Mouse (Mus musculus): ENCODE measurements around the gene Satl1. TPM values are rescaled to one million over a fixed set of nuclear protein-coding genes. Genes with fewer than 3 reads are reported as not detected.
"Not testable (repeated sequence)": the region's sequence is repeated elsewhere in the genome, so short reads cannot be mapped to it uniquely, and the experiment has no call there.

The Satl1 gene
- total and polyA plus RNA-seq, 3 experiments = not detected

DNA sequence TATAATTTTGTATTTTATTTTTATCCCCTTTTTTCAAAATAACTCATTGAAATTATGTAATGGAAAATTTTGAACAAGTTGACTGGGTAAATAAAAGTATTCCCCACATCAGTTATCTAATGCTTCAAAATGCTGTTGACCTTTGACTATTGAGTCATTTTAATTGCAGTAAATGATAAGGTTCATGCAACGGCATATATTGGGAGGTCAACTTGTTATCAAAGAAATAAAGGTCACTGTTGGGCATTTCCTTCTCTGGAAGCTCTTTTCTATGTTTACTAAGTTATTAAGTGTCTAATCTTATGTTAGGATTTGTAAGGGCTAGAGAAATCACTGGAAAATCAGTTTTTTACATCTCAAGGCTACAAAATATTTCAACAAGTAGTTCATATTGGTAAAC, 31.0 kb upstream of the Satl1 start:
- H3K4me1 ChIP-seq (ENCODE audit: control insufficient read depth in 1 of 2, insufficient read depth in 2 of 2) = no peaks in the 10 kb centered on the region
- no peaks in the 10 kb centered on the region for H3K79me2 ChIP-seq (replicated peaks; ENCODE audit: control insufficient read depth, extremely low read depth, insufficient read depth, poor library complexity, severe bottlenecking)
- no peak overlapping the region for H3K4me2 ChIP-seq (ENCODE audit: insufficient read depth, low read depth, poor library complexity, severe bottlenecking)
- no peak overlapping the region for H3K4me3 ChIP-seq (replicated peaks in 1 of 3; ENCODE audit: low read depth in 2 of 3, low read length in 2 of 3, poor library complexity in 1 of 3)
- no peak overlapping the region for H3K9ac ChIP-seq (ENCODE audit: insufficient read depth, low read depth)
- H3K27ac ChIP-seq (ENCODE audit: insufficient read depth, low read depth) = no peak overlapping the region
- H3K36me3 ChIP-seq (replicated peaks in 1 of 2; ENCODE audit: control insufficient read depth in 1 of 2, insufficient read depth in 1 of 2, low read length in 1 of 2) = no peaks in the 10 kb centered on the region
- no peak for TF ChIP-seq ELF1 (IDR thresholded peaks at IDR 0.05; ENCODE audit: low read depth, low read length)
- no peak for TF ChIP-seq JUND (conservative IDR thresholded peaks at IDR 0.05; ENCODE audit: low read depth, low read length)
- TF ChIP-seq USF1 (IDR thresholded peaks at IDR 0.05; ENCODE audit: low read depth, low read length) = no peak
- TF ChIP-seq MXI1 (IDR thresholded peaks at IDR 0.05; ENCODE audit: low read depth, low read length) = no peak
- TF ChIP-seq USF2 (conservative IDR thresholded peaks at IDR 0.05; ENCODE audit: low read depth, low read length) = no peak
- no peak for TF ChIP-seq ZMIZ1 (IDR thresholded peaks at IDR 0.05; ENCODE audit: low read depth, low read length)
- no peak for TF ChIP-seq EP300 (IDR thresholded peaks at IDR 0.05; ENCODE audit: low read length)
- no peak for TF ChIP-seq CHD1 (IDR thresholded peaks at IDR 0.05; ENCODE audit: low read depth, low read length)
- no peak for TF ChIP-seq HCFC1 (IDR thresholded peaks at IDR 0.05; ENCODE audit: low read depth, low read length)
- TF ChIP-seq MAFK (IDR thresholded peaks at IDR 0.05; ENCODE audit: insufficient replicate concordance, low read length) = no peak
- TF ChIP-seq UBTF (IDR thresholded peaks at IDR 0.05; ENCODE audit: low read depth, low read length) = no peak
- no peak for TF ChIP-seq POLR2AphosphoS2 (IDR thresholded peaks at IDR 0.05; ENCODE audit: low read depth, low read length)
- no peak for TF ChIP-seq ZKSCAN1 (IDR thresholded peaks at IDR 0.05; ENCODE audit: borderline replicate concordance, low read depth, low read length)
- no peak for TF ChIP-seq NELFE (IDR thresholded peaks at IDR 0.05; ENCODE audit: low read depth, low read length)
- no peak for TF ChIP-seq BHLHE40 (IDR thresholded peaks at IDR 0.05; ENCODE audit: low read depth, low read length)
- TF ChIP-seq ZC3H11A (IDR thresholded peaks at IDR 0.05; ENCODE audit: low read depth, low read length) = no peak
- DNase-seq (ENCODE audit: extremely low read depth) = no peak
- in situ Hi-C loops (cut with MboI; ENCODE audit: low pct_ligation_motif_present, low pct_unique_long_range_greater_than_20kb, low sequenced_read_pairs) (no loop called here), dilution Hi-C loops (cut with MboI; ENCODE audit: extremely low pct_ligation_motif_present, extremely low pct_unique_long_range_greater_than_20kb, low sequenced_read_pairs) (no loop called here)
- no peaks in the 10 kb centered on the region for H3K9me3 ChIP-seq (replicated peaks; ENCODE audit: low read length)
- H3K27me3 ChIP-seq (replicated peaks) = no peaks in the 10 kb centered on the region

GRCm38 (mm10) chrX:112422998-112423397, 16.4 kb upstream of the Satl1 start:
- in situ Hi-C loops (cut with MboI; ENCODE audit: low pct_ligation_motif_present, low pct_unique_long_range_greater_than_20kb, low sequenced_read_pairs) = not testable (repeated sequence)

More at GRCm38 (mm10) chrX:112422998-112423397, 16.4 kb upstream of the Satl1 start:
- dilution Hi-C loops (cut with MboI; ENCODE audit: extremely low pct_ligation_motif_present, extremely low pct_unique_long_range_greater_than_20kb, low sequenced_read_pairs); H3K9me3 ChIP-seq (replicated peaks; ENCODE audit: low read length); H3K9ac ChIP-seq (ENCODE audit: insufficient read depth, low read depth); H3K4me2 ChIP-seq (ENCODE audit: insufficient read depth, low read depth, poor library complexity, severe bottlenecking); H3K4me1 ChIP-seq (ENCODE audit: control insufficient read depth in 1 of 2, insufficient read depth in 2 of 2); H3K79me2 ChIP-seq (replicated peaks; ENCODE audit: control insufficient read depth, extremely low read depth, insufficient read depth, poor library complexity, severe bottlenecking); H3K27me3 ChIP-seq (replicated peaks); H3K27ac ChIP-seq (ENCODE audit: insufficient read depth, low read depth); H3K36me3 ChIP-seq (replicated peaks in 1 of 2; ENCODE audit: control insufficient read depth in 1 of 2, insufficient read depth in 1 of 2, low read length in 1 of 2); H3K4me3 ChIP-seq (replicated peaks in 1 of 3; ENCODE audit: low read depth in 2 of 3, low read length in 2 of 3, poor library complexity in 1 of 3): not testable (repeated sequence)
- peak; percentile 61 for TF ChIP-seq RAD21 (IDR thresholded peaks at IDR 0.05; ENCODE audit: low read depth, low read length)
- TF ChIP-seq SMC3 (IDR thresholded peaks at IDR 0.05; ENCODE audit: low read depth, low read length) = peak; percentile 35
- TF ChIP-seq ZNF384 (IDR thresholded peaks at IDR 0.05; ENCODE audit: low read depth, low read length) = peak; percentile 71
- TF ChIP-seq CTCF (conservative IDR thresholded peaks at IDR 0.05 in 1 of 2, IDR thresholded peaks at IDR 0.05 in 1 of 2; ENCODE audit: low read depth in 2 of 2, low read length in 2 of 2) = peak in 1 of 2 experiments; percentile 54; a peak in 2 of 4 replicates
- DNase-seq (ENCODE audit: extremely low read depth) = peak; percentile 37

Data from CH12.LX (cell line).